Mouse (Mus musculus) lung, postnatal 4 days (tissue): ENCODE measurements around the gene Ccr6.

Experiments
- DNase-seq, 2 experiments: peaks; one replicate each; pipeline ENCODE4 v3.0.0; 2021

Gene Ccr6

GRCm38 (mm10) chr17:8235743-8236142 lies at the start of gene Ccr6:
Gene Ccr6, plus strand, starts transcription at chr17:8236043.
- DNase-seq: no peak

- no peak for DNase-seq
Measured at GRCm38 (mm10) chr17:8193678-8194077, 42.2 kb upstream of the Ccr6 start.

DNA sequence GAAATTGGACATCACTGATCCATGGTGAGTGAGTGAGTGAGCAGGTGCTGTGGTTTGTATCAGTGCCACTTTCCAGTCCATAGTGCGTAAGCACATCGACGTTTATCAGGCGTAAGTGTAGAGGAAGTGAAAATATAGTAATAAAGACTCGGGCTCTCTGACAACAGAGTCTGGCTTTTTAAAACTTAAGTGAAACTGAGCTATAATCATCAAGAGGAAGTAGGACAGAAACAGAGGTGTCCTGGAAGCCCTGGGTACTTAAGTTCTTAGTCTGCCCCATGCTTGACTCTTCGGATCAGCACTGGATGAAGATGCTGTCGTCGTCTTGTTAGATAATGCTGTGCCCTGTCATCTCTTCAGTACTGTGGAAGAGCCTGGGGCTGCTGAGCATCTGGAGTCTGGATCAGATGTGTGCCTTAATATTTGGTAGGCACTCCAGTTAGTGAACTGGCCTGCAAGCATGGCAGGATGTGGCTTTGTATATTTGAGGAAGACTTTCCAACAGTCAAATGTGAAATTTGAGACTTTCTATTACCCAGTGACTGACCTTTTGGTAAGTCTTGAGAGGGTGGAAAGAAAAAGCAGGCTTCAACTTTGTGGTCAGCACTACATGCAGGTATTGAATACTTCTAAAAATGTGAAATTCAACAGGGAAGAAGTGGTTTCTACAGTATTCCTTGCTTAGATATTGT lies 40.0 kb upstream of the Ccr6 start:
- no peak for DNase-seq

GRCm38 (mm10) chr17:8197652-8198051 lies 38.2 kb upstream of the Ccr6 start:
- no peak for DNase-seq

- DNase-seq: no peak
Measured at GRCm38 (mm10) chr17:8199067-8199935, 36.5 kb upstream of the Ccr6 start.

- DNase-seq: no peak
Measured at GRCm38 (mm10) chr17:8199936-8200330, 35.9 kb upstream of the Ccr6 start.

GRCm38 (mm10) chr17:8203487-8203886 lies 32.4 kb upstream of the Ccr6 start:
- no peak for DNase-seq

- peak in 1 of 2 experiments; percentile 70 for DNase-seq
Measured at GRCm38 (mm10) chr17:8205221-8205631, 30.6 kb upstream of the Ccr6 start.

DNA sequence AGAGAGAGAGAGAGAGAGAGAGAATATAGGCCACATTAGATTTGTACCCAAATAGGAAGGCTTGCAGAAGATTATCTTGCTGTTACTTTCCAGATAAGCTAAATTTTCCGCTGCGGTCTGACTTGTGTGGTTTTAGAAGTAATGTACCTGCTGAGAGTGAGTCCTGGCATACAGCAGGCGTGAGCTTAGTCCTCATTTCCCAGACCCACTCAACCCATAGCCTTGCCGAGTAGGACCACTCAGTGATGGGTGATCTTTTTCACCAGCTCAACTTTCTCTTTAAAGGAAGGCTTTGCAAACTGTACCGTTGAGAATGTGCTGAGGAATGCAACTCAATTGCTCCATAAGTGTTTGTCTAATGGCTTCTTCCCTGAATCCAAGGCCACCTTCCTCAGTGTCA lies 29.2 kb upstream of the Ccr6 start:
- DNase-seq: no peak

- no peak for DNase-seq
Measured at GRCm38 (mm10) chr17:8209696-8210095, 26.1 kb upstream of the Ccr6 start.

DNA sequence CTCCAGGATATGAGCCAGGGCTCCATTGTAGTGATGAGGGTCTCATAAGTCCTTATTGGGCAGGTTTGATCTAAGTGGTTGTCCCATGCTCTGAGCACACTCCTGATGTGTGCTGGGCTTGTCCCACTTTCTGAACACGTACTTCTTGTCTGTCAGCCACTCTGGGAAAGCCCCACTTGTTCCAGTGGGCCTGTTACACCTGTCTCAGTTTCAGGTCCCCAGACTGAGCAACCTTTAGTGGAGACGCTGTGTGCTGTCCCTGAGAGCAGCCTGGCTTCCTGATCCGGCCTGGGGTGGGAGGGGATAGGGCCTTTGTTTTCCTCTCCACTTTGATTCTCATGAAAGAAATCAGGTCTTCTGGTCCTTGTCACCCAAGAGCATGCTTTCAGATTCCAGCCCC lies 25.7 kb upstream of the Ccr6 start:
- DNase-seq: no peak

GRCm38 (mm10) chr17:8210675-8211074 lies 25.2 kb upstream of the Ccr6 start:
- no peak for DNase-seq

DNA sequence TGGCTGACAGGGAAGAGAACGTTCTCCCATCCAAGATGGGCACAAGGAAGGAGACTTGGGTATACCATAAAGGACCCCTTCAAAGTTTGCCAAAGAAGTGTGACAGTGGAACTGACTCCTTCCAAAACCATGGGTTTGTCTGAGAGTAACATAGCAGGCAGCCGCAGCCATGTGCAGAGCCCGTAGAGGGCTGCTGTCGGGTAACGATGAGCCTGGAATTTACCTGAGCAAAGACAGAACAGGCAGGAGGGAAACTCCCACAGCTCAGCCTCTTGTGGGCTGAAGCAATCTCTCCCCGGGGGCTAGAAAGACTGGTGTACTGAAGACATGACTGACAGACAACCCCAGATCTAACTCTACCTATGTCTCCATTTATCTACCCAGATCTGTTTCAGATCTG lies 24.4 kb upstream of the Ccr6 start:
- no peak for DNase-seq

DNA sequence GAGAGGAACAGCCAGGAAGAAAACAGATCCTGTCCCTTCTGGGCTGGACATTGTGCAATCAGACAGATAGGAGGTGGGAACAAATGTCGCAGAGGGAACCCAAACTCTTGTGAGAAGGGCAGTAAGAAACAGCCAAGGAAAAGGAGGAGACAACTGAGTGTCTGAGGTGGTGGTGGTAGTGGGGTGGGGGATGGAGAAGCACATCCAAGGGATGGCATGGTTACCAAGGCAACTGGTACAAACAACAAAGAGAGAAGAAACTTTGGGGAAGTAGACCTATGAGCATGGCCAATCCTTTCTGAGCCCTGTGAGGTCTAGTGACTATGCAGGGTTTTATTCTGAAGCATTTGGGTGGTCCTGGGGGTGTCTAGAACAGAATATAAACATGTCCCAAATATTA lies 21.5 kb upstream of the Ccr6 start:
- DNase-seq: no peak

- no peak for DNase-seq
Measured at GRCm38 (mm10) chr17:8215016-8215745, 20.7 kb upstream of the Ccr6 start.

GRCm38 (mm10) chr17:8223225-8223624 lies 12.6 kb upstream of the Ccr6 start:
- peak in 1 of 2 experiments; percentile 15 for DNase-seq

DNA sequence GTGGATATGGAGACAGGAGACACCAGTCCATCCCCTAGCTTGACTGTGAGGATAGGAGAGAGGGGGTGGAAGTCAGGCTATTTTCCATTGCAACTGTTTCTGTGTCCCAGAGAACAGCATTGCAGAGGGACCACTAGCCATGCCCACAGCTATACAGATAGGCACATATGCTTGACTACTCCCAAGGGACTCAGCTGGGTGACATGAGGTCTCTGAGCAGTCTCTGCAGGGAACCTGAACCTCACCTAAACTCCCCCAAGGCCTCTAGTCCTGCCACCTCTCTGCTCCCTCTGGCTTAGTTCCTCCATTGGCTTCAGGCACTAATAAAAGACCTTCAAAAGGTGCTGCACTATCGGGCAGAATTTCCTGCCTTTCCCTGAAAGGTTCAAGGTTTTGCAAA lies 11.8 kb upstream of the Ccr6 start:
- DNase-seq: no peak

DNA sequence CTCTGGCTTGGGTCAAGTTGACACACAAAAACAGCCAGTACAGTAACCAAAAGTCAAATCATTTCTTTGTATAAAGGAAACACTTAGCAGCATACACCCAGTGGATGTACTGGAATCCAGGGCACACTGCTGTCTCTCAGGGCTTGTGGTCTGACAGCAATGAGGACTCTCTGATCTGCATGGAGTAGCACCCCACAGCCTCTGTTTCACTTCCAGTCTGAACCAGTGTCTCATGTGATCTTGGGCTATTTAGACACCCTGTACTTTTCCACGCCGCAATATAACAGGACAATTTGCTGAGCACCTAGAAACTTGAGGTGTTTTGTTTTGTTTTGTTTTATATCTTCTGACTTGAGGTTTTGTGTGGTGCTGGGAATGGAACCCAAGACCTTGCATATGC lies 10.7 kb upstream of the Ccr6 start:
- peak in 1 of 2 experiments; percentile 18 for DNase-seq

DNA sequence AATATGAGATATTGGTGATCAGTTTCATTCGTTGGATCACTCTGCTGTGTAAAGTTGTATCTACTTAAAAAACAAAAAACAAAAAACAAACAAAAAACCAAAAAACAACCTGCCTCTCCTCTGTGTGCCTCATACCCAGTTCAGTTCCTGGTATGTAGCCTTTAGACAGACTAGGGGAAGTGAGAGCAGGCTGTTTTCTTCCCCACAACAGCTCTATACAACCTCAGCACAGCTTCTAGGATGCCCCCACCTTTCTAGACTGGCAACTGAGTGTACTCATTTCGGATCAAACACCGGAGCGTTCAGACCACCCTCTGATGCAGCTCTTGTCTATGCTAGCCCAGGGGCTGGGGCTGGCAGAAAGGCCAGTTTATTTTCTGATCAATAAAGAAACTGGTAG lies 10.1 kb upstream of the Ccr6 start:
- DNase-seq: no peak

- DNase-seq: no peak
Measured at GRCm38 (mm10) chr17:8228622-8229021, 7.2 kb upstream of the Ccr6 start.

DNA sequence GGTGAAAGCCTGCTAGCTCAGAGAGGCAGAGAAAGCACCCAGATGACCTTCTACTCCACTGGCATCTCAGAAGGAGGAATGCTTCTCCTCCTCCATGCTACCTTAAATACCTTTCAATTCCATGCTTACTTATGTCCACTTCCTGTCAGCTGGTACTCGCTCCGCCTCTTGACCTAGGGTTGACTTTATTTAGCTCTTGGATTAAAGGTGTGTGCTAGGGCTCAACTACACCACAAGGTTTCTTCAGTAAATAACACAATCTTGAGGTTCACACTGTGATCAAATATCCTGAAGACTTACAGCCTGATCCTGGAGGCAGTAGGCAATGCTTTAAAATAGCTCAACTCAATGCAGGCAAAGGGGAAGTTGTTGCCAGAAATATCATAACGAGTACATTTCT lies 6.2 kb upstream of the Ccr6 start:
- DNase-seq: no peak

DNA sequence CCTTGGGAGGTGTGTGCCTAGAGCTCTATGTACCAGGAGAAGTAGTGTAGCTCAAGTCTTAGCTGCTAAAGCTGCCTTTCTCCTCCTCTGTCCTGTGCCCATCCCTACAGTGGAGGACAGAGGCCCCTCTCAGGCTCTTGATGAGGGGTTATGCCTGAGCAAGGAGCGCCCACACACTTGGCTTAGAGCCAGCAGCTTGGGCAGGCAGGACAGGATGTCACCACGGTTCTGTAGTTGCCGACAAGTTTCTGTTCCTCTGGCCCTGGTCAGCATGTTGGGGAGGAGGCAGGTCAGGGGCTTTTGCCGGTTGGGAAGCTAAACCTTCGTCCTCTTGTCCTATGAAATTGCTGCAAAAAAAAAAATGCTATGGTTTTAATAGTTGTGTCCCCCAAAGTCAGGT lies 3.8 kb upstream of the Ccr6 start:
- peak; percentile 67 to 68 for DNase-seq

DNA sequence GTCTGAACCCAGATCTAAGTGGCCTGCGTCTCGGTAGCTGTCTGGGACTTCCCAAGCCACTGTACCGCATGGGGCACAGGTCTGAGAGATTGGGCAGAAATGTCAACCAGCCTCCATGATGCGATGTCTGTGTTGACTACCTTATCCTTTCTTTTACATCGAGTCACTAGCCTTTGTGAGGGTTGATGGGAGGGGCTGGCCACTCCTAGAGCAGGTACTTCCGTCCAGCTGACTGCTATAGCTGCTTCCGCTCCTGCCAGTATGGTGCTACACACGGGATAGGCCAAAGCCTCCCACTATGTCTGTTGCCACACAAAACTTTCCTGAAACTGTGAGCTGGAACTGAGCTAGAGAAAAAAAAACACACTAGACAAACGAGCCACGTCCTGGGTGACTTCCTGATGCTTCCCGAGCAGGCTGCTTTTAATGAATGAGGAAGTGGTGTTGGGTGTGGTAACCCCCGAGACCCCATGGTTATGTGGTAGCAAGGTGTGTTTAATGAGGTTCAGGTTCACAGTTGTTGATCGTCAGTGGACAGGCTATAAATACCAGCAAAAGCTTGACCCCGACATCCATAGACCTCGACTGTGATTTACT lies 2.1 kb upstream of the Ccr6 start:
- DNase-seq: peak in 1 of 2 experiments; percentile 24
